Mouse (Mus musculus): ENCODE measurements at regions not wholly inside any gene's neighbourhood (a gene's known extent, or its start where the extent isn't known, plus 50 kb on each side); places are given as distances from the start of the nearest gene placed in this dataset.

GRCm38 (mm10) chr19:29194066-29194830 lies 57.4 kb upstream of the Jak2 start:
- DNase-seq = no peak

DNA sequence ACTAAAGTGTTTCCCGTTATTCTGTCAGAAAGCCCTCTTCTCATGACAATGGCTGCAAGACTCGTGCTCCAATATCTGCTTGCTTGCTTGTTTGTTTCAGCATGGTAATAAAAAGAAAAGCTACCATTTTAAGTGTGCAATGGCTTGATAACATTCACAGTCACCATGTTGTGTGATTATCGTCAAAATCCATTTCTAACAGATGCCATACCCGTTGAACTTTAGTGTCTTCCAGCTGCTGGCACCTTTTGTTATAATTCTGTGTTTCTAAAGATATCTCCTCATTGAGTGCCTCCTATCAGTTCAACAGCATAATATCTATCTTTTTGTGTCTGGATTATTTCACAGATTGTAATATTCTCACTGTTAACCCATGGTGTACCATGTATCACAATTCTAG lies 55.4 kb upstream of the Jak2 start:
- no peak for DNase-seq

GRCm38 (mm10) chr19:29198636-29199035 lies 53.0 kb upstream of the Jak2 start:
- DNase-seq = no peak

DNA sequence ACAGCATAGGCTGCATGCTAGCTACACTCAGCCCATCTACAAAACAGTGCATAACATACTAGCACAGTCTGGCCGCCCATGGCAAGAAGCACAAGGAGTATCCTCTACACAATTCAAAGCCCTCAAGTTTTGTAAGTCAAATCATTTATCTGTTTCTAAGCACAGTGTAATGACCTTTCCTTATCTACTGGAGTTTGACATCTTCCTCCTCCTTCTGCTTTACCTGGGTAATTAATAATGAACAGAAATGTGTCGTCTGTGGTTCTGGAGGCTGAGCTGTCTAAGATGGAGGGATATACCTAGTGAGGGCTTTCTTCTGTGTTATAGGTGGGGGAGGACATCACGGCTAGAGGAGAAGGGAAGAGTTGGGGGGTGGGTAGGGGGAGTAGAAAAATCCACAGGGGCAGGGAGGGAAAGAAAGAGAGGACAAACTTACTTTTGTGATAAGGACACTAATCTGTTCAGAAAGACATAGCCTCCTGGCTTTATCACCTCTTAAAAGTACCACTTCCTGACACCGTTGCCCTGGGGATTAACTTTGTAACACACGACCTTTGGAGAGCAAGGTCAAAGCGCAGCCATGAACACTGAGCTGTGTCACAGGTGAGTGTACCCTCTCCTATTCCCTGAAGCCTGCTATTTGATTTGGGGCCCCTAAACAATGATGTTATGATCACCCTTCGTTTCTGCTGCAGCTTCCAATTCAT lies 52.4 kb upstream of the Jak2 start:
- DNase-seq = no peak

- peak in 1 of 2 experiments; percentile 37 for DNase-seq
Observed at GRCm38 (mm10) chr19:29201674-29202073, 50.0 kb upstream of the Jak2 start.
